Mouse (Mus musculus) B cell, adult 2 months (primary cell): ENCODE measurements at regions not wholly inside any gene's neighbourhood (a gene's known extent, or its start where the extent isn't known, plus 50 kb on each side); places are given as distances from the start of the nearest gene placed in this dataset.

Source experiments
- DNase-seq, 2 experiments: peaks; one replicate each; pipeline ENCODE4 v3.0.0; 2022

DNA sequence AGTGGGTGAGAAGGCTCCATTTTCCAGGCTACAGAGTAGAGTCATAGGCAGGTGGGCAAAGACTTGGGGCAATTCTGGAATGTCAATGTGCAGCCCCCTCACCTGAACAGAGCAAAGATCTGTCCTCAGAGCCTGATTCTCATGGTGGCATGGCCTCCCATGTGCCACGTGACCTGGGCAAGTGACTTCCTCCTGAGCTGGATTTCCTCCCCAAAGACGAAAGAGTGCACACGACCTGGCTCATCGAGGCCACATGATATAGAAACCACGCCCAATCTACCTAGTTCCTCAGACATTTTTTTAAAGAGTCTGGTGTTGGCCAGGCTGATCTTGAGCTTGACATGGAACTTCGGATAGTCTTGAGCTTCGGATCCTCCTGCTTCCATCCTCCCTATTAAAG is 139.5 kb upstream of the Tle3 start:
- DNase-seq = peak; percentile 50 to 55

DNA sequence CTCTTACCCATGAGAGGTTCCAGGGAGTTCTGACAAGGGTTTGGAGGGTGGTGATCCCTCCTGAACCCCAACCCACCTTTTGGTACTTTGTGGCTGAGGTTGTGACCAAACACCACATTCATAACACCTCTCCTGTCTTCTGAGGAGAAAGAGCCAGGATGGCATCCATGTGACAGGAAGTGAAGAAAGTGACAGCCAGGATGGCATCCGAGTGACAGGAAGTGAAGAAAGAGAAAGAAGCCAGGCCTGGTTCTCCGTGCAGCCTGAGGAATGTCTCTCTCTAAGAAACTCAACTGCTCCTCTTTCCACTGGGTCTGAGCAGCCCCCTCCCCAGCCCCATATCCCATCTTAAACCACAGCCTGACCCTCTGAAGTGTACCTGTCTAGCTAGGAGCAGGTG is 138.9 kb upstream of the Tle3 start:
- DNase-seq = no peak

DNA sequence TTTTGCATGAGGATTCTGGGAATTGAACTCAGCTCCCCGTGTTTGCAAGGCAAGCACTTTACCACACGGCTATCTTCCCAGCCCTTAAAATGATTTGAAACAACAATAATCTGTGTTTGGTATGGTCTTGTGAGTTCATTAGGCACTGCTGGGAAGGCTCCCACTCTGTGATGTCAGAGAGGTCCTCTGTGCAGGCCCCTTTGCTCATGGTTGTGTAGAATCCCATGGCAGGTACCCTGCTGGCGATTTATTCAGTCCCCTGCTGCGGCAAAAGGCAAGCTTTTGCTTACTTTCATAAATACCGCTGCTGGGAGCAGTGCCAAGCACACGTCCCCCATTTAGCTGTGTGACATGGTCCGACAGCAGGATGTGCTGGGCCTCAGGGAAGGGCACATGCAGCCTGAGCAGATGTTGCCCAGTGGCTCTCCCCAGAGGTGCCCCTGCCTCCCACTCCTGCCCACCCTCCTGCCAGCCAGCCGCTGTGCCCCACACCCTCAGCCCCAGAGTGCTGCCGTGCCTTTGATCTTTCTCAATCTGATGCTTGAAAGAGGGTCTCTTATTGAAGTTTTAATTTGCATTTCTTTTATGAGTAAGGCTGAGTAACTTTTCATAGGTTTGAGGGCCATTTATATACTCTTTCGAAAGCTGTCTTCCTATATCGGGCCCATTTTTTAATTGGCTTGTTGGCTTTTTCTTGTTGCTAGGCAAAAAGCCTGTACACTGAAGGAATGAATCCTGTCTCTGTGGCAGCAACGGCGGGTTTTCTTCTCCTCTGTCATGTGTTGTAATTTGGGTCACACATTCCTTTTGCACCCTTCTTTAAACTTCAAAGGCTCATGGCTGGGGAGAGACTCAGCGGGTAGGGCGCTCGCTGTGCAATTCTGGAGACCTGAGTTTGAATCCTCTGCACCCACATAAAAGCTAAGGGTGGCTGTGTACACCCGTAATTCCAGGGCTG is 136.2 kb upstream of the Tle3 start:
- no peak for DNase-seq

DNA sequence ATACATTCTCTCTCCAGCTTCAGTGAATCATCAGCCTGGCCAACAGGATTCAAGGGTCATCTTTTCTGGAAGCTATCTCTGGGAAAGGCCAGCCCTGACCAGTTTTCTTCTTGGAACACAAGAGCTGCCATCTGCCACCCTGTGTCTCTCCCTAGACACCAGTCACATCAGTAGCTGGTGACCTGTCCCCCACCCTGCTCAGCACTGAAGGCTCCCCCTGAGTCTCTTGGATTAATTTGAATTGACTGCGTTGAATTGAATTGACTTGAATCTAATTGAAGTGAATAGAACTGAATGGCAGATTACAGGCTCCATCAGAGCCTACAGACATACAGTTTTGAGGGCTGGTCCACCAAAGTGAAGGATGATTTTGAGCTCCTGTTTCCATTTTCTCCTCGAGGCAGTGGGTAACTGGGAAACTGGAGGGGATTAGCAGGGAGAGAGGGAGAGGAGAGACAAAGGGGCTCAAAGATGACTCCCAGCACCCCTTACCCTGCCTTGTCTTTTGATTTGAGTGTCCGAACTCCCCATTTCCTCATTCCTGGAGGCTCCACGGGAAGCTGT is 133.4 kb upstream of the Tle3 start:
- no peak for DNase-seq

DNA sequence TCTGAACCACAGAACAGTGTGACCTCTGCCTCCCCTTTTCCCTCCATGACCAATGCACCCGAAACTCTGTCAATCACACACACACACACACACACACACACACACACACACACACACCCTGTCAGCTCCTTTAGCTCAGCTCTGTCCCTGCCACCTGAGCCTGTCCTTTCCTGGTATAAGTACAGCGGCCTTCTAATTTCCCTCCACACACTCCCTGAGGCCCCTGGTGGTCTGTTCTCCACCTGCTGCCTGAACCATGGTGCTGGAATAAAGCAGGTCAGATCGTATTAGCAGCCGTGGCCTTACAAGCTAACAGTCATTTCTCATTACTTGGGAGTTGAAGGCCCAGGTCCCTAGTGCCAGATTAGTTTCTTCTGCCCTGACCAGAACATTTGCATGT is 132.8 kb upstream of the Tle3 start:
- DNase-seq = no peak

DNA sequence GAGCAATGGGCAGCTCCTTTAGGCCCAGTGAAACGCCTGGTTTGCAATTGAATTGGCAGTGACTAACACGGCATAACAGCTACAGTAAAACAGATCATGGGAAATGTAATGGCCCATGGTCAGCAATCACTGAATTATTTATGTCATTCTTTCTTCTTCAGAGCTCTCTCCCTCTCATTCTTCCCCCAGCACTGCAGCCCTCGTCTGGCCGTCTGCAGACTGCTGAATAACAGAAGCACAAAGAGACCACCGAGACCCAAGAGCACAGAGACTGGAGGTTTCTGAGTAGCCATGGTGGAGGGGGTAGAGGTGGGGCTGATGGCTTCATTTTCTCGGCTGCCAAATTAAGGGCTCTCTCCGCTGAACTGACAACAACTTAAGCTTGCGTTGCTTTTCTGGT is 130.7 kb upstream of the Tle3 start:
- no peak for DNase-seq

DNA sequence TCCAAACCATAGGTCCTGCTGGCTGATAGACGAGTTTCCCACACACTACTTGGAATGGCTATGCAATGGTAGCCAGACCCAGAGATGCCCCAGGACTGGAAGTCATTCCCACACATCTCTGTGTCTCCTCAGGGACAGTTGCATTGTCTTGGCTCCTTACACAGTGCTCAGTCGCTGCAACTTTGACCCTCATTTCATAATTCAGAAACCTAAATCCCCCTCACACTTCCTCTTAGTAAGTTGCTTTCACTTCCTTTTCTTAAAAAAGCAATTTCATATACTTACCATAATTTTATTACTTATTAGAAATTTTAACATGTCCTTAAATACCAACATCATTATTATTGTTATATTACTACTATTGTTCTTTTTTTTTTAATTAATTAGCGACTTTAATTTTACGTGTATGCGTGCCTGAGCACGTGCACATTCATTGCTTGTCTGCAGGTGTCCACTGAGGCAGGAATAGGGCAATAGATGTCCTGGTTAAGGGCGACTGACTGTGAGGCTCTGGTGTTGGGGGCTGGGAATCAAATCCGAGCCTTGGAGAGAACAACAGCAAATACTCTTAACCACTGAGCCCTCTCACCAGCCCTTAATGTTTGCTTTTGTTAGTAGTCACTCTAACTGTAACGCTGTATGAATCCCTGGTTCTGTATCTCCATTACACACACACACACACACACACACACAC is 129.9 kb upstream of the Tle3 start:
- peak; percentile 56 to 60 for DNase-seq

DNA sequence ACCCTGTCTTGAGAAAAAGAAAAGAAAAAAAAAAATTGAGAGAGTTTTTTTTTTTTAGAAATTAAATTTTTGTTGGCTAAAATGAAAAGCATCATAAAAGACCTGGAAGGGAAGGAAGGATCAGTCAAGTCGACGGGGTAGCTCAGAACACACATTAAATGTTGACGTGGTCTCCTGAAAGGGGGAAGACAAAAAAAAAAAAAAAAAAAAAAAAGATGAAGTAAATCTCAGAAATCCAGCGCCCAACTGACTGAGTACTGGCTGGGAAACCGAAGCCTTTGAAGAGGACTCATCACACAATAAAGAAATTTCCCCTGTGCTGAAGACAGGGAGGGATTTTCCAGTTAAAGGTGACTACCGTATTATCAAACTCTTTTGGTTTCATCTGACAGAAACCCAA is 128.9 kb upstream of the Tle3 start:
- DNase-seq = no peak

DNA sequence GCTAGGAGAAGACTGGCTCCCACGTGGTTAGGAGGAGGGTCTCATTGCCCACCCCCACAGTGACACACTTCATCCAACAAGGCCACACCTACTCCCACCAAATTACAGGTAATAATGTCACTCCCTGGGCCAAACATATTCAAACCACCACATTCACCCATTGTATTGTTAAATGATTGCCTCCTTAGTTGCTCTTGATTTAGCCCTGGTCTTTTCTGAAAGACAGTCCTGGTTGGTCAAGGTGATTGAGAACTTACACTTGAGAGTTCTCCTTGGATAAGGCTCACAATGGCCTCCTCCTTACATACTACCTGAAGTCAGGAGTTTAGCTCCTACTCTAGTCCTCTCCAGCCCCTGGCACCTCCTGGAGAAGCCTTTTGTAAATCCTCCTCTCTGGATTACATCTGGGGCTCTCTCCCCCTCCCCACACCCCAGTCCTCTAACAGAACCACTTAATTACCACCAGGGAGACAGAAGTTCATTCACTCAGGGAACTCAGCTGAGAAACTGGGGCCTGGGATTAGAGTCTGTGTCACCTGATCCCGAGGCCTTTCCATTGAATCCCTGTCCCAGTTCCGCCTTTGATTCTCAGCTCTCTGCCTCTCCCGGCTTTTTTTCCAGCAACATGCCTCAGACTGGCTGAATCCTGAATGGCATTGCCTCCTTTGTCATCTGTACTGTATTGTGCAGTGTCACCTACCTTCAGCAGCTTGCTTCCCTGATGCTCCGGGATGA is 122.3 kb upstream of the Tle3 start:
- DNase-seq = no peak

DNA sequence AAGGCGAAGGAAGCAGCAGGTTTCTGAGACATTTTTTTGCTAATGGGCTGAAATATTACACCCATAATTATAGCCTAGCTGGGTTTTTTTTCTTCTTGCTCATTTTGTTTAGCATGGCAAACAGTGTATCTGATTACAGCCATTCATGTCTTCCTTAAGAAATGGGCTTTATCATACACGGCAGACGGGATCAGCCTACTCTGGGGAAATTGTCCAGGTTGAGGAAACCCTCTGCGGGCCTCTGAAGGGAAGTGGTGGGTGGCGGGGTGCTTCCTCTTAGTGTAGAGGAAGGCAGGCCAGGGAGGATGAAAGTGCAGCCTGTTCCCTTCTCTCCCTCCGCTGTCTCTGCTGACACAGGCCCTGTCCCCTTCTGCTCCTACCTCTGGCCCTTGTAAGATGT is 120.6 kb upstream of the Tle3 start:
- peak; percentile 61 to 70 for DNase-seq

DNA sequence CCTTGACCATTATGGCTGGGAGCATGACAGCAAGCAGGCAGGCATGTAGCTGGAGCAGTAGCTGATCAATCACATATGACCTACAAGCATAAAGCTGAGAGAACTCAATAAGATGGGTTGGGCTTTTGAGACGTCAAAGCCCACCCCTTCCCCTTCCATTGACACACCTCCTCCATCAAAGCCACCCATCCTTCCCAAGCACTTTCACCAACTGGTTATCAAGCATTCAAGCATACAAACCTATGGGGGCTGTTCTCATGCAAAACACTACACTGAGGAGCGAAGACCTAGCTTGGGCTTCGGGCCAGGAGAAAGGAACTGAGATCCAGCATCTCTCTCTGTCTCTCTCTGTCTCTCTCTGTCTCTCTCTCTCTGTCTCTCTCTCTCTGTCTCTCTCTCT is 118.4 kb upstream of the Tle3 start:
- DNase-seq = no peak

DNA sequence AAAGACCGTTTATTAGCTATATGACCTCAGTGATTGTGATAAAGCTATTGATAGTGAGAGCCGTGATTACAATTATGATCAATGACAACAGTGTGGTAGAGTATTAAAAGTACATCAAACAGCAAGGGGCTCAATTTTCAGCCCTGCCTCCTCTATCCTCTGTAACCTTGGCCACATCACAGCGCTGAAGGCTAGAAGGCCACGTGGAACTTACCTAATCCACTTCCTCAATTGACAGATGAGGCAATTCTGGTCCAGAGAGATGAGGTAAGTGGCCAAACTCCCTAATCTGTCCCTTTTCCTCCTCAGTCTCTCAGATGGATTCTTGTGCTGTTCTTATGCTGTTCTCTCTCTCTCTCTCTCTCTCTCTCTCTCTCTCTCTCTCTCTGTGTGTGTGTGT is 114.7 kb upstream of the Tle3 start:
- no peak for DNase-seq

DNA sequence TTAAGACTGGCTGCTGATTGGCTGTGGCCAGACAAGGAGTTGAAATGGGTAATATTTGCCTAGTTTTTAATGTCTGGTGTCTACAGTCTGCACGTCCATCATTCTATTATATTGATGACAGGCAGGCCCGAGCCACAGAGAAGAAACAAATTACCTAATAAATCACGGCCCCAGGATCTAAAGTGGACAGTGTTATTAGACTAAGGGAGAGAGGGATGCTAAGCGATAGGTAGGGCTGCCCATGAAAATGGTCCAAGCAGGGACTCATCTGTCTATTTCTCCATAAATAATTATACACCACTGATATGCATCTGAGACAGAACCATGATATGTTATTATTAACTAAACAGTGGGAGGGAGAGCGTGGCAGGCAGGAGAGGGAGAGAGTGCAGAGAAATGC is 114.1 kb upstream of the Tle3 start:
- no peak for DNase-seq

DNA sequence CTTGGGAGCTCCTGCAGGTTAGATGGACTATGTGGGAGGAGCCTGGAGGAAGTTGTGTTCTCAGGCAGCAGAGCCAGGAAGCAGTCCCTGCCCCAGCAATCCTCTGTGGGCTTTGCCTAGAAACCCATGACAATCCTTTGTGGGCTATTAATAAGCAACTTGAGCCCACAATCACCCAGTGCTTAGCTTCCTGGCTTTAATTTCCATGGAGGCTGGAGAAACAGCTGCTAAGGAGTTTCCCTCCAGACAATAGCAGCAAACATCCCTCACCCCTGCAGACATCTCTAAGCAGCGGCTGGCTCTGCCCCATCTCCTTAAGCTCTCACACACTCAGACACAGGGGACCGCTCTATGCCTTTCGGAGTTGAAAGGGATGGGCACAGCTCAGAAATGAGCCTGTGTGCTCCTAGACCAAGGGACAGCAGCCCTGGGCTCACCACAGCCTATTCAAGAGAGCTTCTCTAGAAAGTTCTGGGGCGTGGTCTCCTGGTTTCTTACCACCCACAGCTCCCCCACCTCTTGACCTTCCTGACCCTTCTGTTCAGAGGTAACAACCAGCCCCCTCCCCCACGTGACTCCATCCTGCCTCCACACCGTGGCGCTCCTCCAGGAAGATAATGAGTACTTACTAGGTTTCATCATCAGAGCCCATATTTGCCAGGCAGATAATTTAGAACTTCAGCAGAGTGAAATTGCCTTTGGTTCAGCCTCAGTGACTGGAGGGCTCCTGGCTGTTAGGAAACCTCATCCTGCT is 112.6 kb upstream of the Tle3 start:
- DNase-seq = no peak

DNA sequence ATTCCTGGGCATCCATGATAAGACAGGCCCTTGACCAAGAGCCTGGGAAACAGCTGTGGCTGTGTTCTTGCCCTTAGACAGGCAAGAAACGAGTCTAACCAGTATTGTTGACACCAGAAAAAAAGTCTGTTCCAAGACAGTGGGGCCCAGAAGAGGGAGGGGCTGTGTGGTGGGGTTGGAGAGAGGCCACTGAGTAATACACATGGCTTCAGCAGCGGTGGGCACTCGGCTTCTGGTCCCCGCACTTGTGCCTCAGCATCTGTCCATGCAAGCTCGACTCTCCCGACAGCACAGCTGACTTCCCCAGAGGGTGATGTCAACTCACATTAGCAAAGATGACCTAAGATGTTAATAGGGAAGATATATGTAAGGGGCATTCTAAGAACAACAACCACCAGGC is 110.9 kb upstream of the Tle3 start:
- DNase-seq = no peak

DNA sequence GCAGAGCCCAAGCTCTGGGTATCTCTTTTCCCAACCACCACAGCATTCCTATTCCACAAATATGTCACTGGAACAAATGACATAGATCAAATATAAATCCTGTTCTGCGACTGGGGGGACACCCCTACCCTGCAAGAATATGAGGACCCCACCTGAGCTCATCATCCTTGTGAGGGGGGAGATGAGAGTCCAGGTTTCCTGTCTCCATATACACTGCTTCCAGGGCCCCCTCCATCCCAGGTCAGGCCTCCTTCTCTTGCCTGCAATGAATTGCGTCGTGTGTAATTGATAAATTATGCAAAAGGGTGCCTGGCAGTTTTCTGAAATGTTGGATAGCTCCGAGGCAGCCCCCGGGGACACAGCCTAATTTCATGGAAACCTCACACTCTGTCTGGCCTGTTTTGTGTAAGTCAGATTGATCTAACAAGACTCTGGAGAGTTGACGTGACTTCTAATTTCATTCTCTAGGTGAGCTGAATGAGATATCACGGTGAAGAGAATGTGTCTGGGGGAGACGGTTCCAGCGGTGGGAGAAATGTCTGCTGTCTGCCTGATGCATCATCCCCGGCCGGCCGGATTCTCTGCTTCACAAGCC is 110.3 kb upstream of the Tle3 start:
- no peak for DNase-seq

DNA sequence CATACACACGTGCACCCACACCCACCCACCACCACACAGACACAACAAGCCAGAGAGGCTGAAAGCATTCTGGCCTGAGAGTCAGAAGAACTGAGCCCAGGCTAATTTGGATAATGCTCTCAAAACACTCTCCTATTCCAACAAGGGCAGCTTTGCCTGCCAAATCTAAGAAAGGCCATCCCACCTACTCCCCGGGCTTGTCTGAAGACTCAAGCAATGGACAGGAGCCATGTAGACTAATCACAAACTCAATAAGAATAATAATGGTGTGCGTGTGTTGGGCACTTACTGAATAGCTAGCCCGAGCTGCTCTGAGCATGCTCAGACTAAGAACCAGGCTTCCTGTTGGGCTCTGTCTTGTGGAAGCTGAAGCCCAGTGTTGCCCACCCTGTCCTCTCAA is 108.8 kb upstream of the Tle3 start:
- no peak for DNase-seq

DNA sequence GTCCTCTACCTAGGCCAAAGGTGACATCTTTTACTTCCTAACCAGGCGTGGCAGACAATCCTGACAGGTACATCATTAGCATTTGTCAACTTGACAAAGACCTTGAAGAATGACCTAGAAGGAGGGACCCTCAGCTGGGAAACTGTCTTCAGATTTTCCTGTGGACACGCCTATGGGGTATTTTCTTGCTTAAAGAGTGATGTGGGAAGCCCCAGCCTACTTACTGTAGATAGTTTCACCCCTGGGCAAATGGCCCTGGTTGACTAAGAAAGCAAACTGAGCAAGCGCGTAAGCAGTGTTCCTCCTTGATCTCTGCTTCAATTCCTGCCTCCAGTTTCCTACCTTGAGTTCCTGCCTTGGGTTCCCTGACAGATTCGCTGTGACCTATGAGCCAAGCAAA is 106.7 kb upstream of the Tle3 start:
- DNase-seq = no peak

DNA sequence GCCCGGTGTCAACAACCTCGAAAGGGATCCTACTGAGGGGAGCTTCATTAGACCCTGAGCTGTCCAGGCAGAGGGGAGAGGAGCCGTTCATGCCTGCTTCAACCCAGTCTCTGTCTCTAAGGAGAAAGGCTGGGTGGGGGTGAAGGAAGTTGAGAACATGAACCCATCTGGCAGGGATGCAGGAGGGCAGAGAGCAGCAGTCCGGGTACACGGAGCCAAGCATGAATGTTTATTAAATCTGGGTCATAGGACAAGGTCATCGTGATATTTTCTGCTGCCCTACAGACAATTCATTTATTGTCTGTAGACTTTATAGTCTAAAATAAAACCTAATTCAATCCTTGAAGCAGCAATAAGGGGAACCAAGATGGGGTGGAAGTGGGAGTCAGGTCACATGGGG is 105.2 kb upstream of the Tle3 start:
- no peak for DNase-seq

DNA sequence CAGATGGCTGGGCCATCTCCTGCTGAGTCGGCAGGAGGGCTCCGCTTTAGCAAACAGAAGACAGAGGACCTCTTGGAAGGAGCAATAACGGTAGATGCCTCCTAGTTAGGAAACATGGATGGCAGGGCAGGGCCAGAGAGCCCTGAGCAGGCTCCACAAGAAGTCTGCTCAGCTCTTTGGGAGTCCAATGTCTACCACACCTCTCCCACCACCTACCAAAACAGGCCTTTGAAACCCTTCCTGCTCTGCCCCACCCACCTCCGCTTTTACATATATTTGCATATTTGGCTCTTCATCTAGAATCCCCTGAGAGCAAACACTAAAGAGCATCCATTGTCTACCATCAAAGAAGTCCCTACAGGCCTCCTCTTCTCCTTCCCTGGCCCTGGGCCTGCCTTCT is 104.6 kb upstream of the Tle3 start:
- DNase-seq = peak; percentile 29 to 44

DNA sequence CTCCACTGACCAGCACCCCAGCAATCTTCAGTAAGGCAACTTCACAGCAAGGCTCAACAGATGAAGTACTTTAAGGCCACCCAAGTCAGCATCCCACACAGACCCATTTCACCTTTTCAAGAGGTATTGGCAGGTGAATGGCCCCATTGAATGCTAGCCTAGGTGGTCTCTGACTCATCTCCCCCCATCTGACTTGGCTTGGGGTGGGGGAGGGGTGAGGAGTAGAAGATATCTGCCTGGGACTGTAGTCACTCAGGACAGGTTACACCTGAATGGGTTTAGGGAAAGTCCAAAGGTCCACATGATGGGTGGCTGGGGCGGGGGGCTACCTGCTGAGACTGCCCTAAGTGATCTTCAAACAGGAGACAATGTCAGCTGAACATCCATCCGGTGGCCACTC is 104.0 kb upstream of the Tle3 start:
- DNase-seq = no peak

DNA sequence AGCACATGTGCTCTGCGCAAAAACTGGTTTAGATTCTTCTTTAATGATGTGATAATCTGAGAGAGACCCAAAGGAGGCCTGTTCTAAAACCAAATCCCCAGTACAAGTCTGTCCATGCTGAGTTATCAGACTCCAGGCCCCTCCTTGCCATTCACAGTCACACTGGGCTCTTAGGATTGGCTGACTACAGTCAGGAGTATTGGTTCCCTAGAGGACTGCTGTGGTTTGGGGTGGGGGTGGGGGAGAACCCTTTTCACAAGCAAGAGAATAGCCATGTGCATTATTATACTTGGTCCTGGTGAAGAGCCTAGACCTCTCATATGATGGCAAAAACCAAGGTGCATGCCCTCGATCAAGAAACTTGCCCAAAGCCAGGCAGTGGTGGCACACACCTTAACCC is 103.5 kb upstream of the Tle3 start:
- no peak for DNase-seq
